Mouse (Mus musculus) heart, adult 2 months (tissue): ENCODE measurements at regions not wholly inside any gene's neighbourhood (a gene's known extent, or its start where the extent isn't known, plus 50 kb on each side); places are given as distances from the start of the nearest gene placed in this dataset.

Experiments
- DNase-seq, 2 experiments: peaks; one replicate each; pipeline ENCODE4 v3.0.0; 2021
- H3K27ac ChIP-seq: fragments of 200-600 bp; 2 replicates; pipeline ENCODE4 v1.8.1; 2022
- H3K27me3 ChIP-seq: fragments of 200-500 bp; 2 replicates; pipeline ENCODE4 v1.6.1; 2012; ENCODE audit warnings: mild to moderate bottlenecking, low read length, inconsistent platforms, mixed read lengths; ENCODE audit not compliant: control insufficient read depth, insufficient read depth
- H3K36me3 ChIP-seq: fragments of 200-500 bp; 2 replicates; pipeline ENCODE4 v1.6.1; 2012; ENCODE audit warnings: low read length, inconsistent platforms; ENCODE audit not compliant: control insufficient read depth, insufficient read depth
- H3K4me1 ChIP-seq: fragments of 200-500 bp; 2 replicates; pipeline ENCODE4 v1.6.1; 2011; ENCODE audit warnings: low read length; ENCODE audit not compliant: control insufficient read depth, insufficient read depth
- H3K4me3 ChIP-seq: fragments of 200-600 bp; 2 replicates; pipeline ENCODE4 v1.8.1; 2022
- H3K79me2 ChIP-seq: fragments of 200-500 bp; replicated peaks from 2 replicates; pipeline ENCODE4 v1.6.1; 2012; ENCODE audit warnings: mild to moderate bottlenecking, inconsistent platforms, low read length, moderate library complexity, mixed read lengths; ENCODE audit not compliant: control insufficient read depth, insufficient read depth
- H3K9ac ChIP-seq: fragments of 200-500 bp; 2 replicates; pipeline ENCODE4 v1.6.1; 2012; ENCODE audit warnings: low read depth, mild to moderate bottlenecking, control low read depth, inconsistent platforms, low read length, mixed read lengths
- CTCF ChIP-seq: fragments of 200-600 bp; IDR thresholded peaks from 2 replicates; pipeline ENCODE4 v1.8.1; 2022; ENCODE audit warnings: antibody characterized with exemption, mild to moderate bottlenecking, moderate library complexity
- EP300 ChIP-seq: fragments of 200-500 bp; IDR thresholded peaks from 2 replicates; pipeline ENCODE4 v1.6.1; 2011; ENCODE audit warnings: low read depth, low read length, control low read depth; ENCODE audit not compliant: insufficient read depth
- POLR2A ChIP-seq: fragments of 200-500 bp; IDR thresholded peaks from 2 replicates; pipeline ENCODE4 v1.6.1; 2011; ENCODE audit warnings: mild to moderate bottlenecking, low read depth, low read length, control low read depth; ENCODE audit not compliant: insufficient read depth
- WGBS: fragments of 180-500 bp; shearing (Covaris S2); methylation state at CpG from one replicate; pipeline ENCODE4 v1.1.7; 2018; 5-methylcytosine and 5-hydroxymethylcytosine counted together
- intact Hi-C: fragments of 180-260 bp; cut with DNase I; formaldehyde crosslinking; loops from one replicate; pipeline ENCODE4 v1.15.1; 2025

DNA sequence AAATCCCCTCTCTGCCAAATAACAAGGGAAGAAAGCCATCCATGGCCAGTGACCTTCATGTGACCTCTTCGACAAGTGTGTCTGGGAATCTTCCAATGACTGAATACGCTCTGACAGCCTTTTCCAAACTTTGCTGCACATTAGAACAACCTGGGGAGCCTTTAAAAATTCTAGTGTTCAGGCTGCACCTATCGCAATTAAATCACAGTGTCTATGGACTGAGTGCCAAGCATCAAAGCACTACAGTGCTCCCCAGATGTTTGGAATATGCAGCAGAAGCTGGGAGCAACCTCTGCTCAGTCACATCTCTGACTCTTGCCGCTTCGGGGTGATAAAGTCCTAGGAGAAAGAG lies 370.2 kb upstream of the Atp2b1 start:
- 62% methylated on average over 5 of the region's 5 CpGs for WGBS
- H3K27ac ChIP-seq = 0 out of 2 replicates have a peak overlapping the region, but pooled peaks have one; percentile 4

DNA sequence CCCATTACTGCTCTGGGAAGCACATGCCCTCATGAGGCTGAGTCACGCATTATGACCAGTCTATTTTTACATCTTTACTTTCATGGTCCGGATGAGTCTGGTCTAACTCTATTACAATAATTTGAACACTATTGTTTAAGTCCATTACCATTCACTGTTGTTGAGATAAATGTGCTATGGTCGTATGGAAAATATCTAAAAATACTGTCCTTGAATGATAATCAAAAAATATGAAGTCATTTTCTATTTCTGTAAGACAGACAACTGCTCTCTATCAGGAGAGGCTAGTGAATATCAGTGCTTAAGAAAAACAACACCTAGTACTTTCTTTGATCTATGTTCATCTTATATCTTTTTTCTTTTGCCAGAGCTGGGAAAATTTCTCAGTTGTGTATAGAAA lies 359.6 kb upstream of the Atp2b1 start:
- 23% methylated on average over 3 of the region's 3 CpGs for WGBS
- Histone ChIP-seq H3K4me1 (no peaks in the 10 kb centered on the region), H3K79me2 (no peaks in the 10 kb centered on the region), H3K9ac (no peak overlapping the region), H3K27me3 (no peaks in the 10 kb centered on the region), H3K36me3 (no peaks in the 10 kb centered on the region), H3K4me3 (no peak overlapping the region), H3K27ac (no peak overlapping the region)
- DNase-seq = no peak
- no peak for TF ChIP-seq CTCF
- TF ChIP-seq EP300 = no peak
- no peak for TF ChIP-seq POLR2A
- intact Hi-C loops = no loop called here

More for the DNA sequence above, 370.2 kb upstream of the Atp2b1 start:
- Histone ChIP-seq H3K36me3 (peaks cover 6% of the 10 kb centered on the region), H3K9ac (no peak overlapping the region), H3K4me1 (no peaks in the 10 kb centered on the region; the same call in none of the 2 replicates), H3K4me3 (no peak overlapping the region), H3K27me3 (no peaks in the 10 kb centered on the region), H3K79me2 (no peaks in the 10 kb centered on the region)
- no peak for TF ChIP-seq CTCF
- TF ChIP-seq EP300 = no peak
- TF ChIP-seq POLR2A = no peak
- intact Hi-C loops = no loop called here
- DNase-seq = peak in 1 of 2 experiments; percentile 6

DNA sequence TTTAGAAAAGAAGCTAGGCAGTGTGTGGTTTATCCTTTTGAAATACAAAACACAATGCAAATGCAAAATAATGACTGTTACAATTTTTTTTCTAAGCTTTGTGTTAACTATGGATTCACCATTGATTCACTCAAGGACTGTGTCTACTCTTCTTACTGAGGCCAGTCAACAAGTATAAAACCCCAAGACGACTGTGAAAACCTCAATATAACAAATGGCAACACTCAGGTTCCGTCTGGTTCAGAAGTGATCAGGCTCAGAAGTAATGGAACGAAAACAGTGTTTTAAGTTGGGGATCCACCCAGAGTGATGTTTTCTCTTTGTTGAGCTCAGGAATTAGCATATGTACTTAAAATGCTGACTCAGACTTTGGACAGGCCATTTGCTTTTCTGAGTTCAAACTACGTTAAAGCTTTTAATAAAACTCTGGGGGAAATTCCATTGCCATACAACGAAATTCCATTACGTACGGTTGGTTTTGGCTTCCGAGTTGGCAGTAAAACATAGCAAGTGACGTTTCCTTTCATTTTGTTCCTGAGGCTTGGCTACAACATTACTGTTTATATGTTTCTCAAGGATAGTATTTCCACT lies 356.6 kb upstream of the Atp2b1 start:
- Histone ChIP-seq H3K27ac (no peak overlapping the region), H3K4me1 (no peaks in the 10 kb centered on the region), H3K36me3 (no peaks in the 10 kb centered on the region), H3K27me3 (no peaks in the 10 kb centered on the region), H3K9ac (no peak overlapping the region), H3K79me2 (no peaks in the 10 kb centered on the region), H3K4me3 (no peak overlapping the region)
- intact Hi-C loops = no loop called here
- WGBS = 77% methylated on average over 9 of the region's 9 CpGs
- DNase-seq = no peak
- TF ChIP-seq CTCF (no peak), POLR2A (no peak), EP300 (no peak)

DNA sequence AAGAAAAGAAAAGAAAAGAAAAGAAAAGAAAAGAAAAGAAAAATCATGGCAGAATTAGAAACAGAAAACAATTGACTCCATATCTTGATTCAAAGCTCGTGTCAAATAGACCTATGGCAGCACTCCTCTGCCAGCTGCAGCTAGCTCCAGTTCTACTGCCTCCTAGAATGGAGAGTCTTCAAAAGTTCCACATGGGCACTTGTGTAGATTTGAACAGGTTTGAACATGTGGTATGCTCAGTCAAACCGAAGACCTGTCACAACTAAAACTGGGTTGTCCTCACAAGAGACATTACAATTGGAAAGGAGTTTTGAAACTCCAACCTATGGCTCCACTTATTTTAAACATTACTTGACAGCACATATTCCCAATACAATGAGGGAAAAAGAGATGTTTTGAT lies 355.6 kb upstream of the Atp2b1 start:
- WGBS = 72% methylated on average over 2 of the region's 2 CpGs

DNA sequence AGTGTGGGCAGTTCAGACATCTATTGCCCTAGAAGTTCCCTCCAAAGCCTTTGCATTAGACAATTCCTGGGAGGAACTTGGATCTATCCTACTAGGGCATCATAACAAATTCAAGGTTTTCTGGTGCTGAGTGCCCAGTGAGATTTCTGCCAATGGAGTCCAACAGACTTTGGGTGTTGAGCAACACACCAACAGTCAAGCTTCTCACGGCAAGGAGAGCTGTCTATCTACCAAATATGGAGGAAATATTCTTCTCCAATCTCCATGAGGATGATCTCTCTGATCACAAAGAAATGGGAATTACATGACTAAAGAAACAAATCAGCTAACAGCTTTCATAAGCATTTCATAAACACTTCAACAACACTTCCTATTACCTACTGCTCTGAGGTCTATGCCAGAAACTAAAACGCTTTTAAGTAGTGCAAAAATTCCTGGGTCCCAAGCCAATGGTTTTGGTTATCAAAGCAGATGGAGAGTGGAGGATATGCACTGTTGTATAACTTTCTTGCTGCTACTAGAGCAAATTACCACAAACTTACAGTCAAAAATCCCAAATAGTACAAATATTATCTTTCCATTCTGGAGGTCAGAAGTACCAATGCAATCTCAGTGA lies 351.8 kb upstream of the Atp2b1 start:
- Histone ChIP-seq H3K27ac (no peak overlapping the region), H3K9ac (no peak overlapping the region), H3K4me1 (no peaks in the 10 kb centered on the region), H3K27me3 (no peaks in the 10 kb centered on the region), H3K36me3 (no peaks in the 10 kb centered on the region), H3K79me2 (no peaks in the 10 kb centered on the region), H3K4me3 (no peak overlapping the region)
- no peak for DNase-seq
- intact Hi-C loops = no loop called here
- 43% methylated on average over 2 of the region's 2 CpGs for WGBS
- no peak for TF ChIP-seq EP300
- TF ChIP-seq CTCF = no peak
- no peak for TF ChIP-seq POLR2A

More for the DNA sequence above, 355.6 kb upstream of the Atp2b1 start:
- Histone ChIP-seq H3K4me3 (no peak overlapping the region), H3K27ac (no peak overlapping the region), H3K36me3 (no peaks in the 10 kb centered on the region), H3K27me3 (no peaks in the 10 kb centered on the region), H3K4me1 (no peaks in the 10 kb centered on the region), H3K9ac (no peak overlapping the region), H3K79me2 (no peaks in the 10 kb centered on the region)
- no peak for DNase-seq
- intact Hi-C loops = no loop called here
- no peak for TF ChIP-seq POLR2A
- TF ChIP-seq EP300 = no peak
- TF ChIP-seq CTCF = no peak

DNA sequence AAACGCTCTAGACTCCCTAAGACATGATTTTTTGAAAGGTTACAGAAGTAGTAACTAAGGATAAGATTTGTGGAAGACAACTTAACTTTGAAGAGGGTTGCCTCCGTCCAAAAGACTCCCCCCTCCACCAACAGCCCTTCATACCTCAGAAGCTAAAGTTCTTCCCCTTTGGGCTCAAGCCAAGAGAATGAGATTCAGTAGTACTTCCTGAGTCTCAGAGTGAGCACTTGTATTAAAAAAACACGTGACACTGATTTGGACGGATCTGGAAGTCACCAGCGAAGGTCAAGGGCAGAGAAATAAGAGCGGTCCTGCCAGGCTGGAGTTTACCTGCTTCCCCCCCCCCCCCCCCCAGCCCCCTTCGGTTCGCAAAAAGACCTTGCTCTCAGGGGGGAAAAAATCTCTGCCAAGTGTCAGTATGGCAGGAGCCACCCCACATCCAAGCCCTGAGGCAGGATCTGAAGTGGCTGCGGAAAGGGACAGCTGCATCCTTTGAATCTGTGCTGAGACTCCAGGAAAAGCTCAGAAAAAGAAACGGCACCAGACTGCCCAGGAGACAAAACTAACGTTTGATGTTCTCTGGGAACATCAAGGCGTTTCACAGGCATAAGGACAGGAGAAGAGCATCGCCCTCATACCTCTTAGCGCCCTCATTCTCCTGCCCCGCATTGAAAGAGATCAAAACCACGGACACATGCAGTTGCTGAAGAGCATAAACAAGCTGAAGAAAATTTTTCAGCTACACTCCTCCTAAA lies 341.2 kb upstream of the Atp2b1 start:
- WGBS = 25% methylated on average over 16 of the region's 16 CpGs
- Histone ChIP-seq H3K27me3 (no peaks in the 10 kb centered on the region), H3K9ac (no peak overlapping the region), H3K36me3 (no peaks in the 10 kb centered on the region), H3K4me3 (no peak overlapping the region), H3K4me1 (no peaks in the 10 kb centered on the region), H3K79me2 (no peaks in the 10 kb centered on the region), H3K27ac (no peak overlapping the region)
- TF ChIP-seq EP300 (no peak), POLR2A (no peak), CTCF (no peak)
- no peak for DNase-seq
- intact Hi-C loops = no loop called here
